Mouse (Mus musculus) heart, postnatal 25 days (tissue): ENCODE measurements around the gene Pds5b. TPM values are rescaled to one million over a fixed set of nuclear protein-coding genes. Genes with fewer than 3 reads are reported as not detected.
"Not testable (repeated sequence)": the region's sequence is repeated elsewhere in the genome, so short reads cannot be mapped to it uniquely, and the experiment has no call there.

Experiments
- DNase-seq: peaks from one replicate; pipeline ENCODE4 v3.0.0; 2022; ENCODE audit warnings: low spot score
- intact Hi-C: fragments of 180-260 bp; cut with DNase I; formaldehyde crosslinking; loops from one replicate; pipeline ENCODE4 v1.15.1; 2025
- total RNA-seq, 2 experiments: library from RNA; stranded (reverse); gene quantifications; 2 replicates each; pipeline ENCODE4 v1.2.3; 2021

Gene Pds5b
- total RNA-seq, 2 experiments from 2014 or later, result 15.7 to 18.0 TPM

DNA sequence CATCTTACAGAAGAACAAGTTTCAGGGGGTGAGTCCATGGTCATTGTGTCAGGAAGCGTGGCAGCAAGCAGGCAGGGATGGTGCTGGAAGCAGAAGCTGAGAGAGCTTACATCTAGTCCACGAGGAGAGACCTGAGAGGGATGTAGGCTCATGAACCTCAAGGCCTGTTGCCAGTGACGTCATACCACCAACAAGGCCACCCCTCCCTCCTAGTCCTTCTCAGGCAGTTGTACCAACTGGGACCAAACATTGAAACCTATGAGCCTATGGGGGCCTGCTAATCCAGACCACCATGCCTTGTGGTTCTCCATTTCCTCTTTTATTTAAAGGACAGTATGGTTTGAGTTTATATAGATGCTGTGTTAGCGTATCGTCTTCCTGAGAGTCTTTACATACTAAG is 143.2 kb downstream of the Pds5b start:
- intact Hi-C loops, result no loop called here
- no peak for DNase-seq

GRCm38 (mm10) chr5:150818041-150818440 is 144.5 kb downstream of the Pds5b start:
- intact Hi-C loops, result no loop called here
- DNase-seq, result no peak

- intact Hi-C loops, result no loop called here
- no peak for DNase-seq
These were observed 145.3 kb downstream of the Pds5b start for GRCm38 (mm10) chr5:150818886-150819285.

- intact Hi-C loops, result no loop called here
- no peak for DNase-seq
These were observed 146.0 kb downstream of the Pds5b start for GRCm38 (mm10) chr5:150819520-150819919.

- DNase-seq, result no peak
- intact Hi-C loops, result no loop called here
These were observed 147.6 kb downstream of the Pds5b start for GRCm38 (mm10) chr5:150821152-150821551.

- DNase-seq, result no peak
- intact Hi-C loops, result no loop called here
These were observed 149.2 kb downstream of the Pds5b start for GRCm38 (mm10) chr5:150822781-150823180.

- no peak for DNase-seq
- intact Hi-C loops, result no loop called here
These were observed 149.8 kb downstream of the Pds5b start for GRCm38 (mm10) chr5:150823361-150823760.

DNA sequence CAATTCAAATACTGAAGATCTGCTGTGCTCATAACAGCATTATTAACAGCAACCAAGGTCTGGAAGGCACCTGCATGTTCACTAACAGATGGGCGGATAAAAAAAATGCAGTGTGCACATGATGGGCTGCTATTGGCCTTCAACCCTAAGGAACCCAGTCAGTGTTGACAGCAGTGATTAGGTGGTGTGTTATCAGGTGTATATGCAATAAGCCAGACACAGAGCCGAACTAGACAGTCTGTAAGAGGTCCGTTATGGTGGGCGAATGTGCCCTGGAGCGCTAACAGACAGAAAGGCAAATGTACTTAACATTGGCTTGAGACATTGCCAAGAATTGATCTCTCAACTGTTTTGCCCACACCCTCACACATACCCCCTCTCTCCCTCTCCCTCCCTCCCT is 156.0 kb downstream of the Pds5b start:
- intact Hi-C loops, result no loop called here

DNA sequence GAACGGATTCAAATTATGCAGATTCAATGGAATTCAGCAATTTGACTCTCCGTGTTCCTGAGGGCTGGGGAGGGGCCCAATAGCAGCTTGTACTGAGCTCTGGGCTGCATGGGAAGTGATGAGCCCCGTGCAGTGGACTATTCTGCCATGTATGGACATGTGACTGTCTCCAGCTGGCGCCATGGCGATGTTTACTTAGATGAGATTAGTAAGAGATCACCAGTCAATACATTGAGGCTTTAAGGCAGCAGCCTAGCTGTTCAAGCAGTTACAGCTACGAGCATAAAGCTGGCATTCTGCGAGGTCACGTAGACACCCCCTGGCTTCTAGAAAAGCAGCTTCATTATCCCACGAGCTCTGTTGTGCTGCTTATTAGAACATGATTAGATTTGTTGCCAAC is 157.2 kb downstream of the Pds5b start:
- intact Hi-C loops, result no loop called here
- DNase-seq, result no peak

More for the DNA sequence above, 156.0 kb downstream of the Pds5b start:
- no peak for DNase-seq

GRCm38 (mm10) chr5:150836782-150837181 is 163.2 kb downstream of the Pds5b start:
- intact Hi-C loops, result no loop called here
- no peak for DNase-seq

DNA sequence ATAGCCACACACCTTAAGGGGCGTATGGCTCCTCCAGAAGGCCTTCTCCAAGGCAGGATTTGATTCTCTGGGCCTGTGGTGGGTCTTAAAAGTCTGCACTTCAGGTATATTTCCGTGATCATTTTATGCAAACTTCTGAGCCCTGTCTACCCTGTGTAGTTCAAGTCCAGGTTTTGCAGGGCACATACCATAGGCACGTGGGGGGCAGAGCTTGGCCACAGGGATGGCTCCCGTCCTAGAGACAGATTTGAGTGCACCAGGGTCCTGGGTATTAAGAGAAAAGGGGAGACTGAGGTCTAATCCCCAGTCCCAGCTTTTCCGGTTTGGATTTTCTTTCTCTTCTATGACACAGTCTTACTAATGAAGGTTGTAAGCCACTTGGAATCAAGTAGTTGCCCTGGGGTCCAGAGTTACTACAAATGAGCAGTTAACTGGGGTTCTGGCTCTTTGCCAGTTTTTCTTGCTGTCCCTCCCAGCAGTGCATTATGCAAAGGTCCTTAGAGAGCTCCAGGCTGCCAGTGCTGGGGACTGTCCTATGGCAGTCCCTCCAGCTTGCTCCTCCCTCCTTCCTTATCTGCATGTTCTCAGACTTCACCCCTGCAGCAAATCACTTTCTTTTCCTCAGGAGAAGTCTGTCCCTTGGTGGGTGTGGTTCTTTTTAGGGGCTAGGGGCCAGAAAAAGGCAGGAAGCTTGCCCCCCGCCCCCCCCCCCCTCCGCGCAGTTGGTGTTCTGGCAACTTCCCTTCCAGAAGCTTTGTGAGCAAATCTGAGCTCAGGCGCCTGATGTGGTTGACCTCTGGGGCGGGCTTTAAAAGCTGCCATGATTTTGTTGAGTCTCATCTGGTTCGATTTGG is 166.4 kb downstream of the Pds5b start:
- DNase-seq, result peak; percentile 20
- intact Hi-C loops, result no loop called here

GRCm38 (mm10) chr5:150840596-150840995 is 167.1 kb downstream of the Pds5b start:
- intact Hi-C loops, result no loop called here
- peak; percentile 1 for DNase-seq

GRCm38 (mm10) chr5:150845961-150846360 is 172.4 kb downstream of the Pds5b start:
- no peak for DNase-seq
- intact Hi-C loops, result no loop called here

DNA sequence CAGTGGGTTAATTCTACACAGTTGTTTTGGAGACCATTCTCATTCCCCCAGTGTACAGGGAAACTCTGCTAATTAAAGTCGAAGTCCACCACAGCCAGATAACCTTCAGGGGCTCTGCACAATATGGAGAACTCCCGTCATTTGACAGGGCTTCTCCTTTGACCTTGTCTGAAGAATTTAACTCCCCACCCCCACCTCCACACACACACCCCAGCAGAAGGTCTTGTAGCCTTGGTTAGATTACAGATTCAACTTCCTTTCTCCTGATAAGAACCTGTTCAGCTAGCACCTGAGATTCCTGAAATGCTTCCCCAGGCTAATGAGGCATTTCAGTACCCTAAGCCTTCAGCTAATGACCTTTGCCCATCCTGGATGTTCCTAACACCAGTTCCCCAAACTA is 177.3 kb downstream of the Pds5b start:
- intact Hi-C loops, result no loop called here
- no peak for DNase-seq

GRCm38 (mm10) chr5:150852097-150852496 is 178.6 kb downstream of the Pds5b start:
- intact Hi-C loops, DNase-seq: not testable (repeated sequence)

GRCm38 (mm10) chr5:150854506-150854905 is 181.0 kb downstream of the Pds5b start:
- no peak for DNase-seq
- intact Hi-C loops, result no loop called here

DNA sequence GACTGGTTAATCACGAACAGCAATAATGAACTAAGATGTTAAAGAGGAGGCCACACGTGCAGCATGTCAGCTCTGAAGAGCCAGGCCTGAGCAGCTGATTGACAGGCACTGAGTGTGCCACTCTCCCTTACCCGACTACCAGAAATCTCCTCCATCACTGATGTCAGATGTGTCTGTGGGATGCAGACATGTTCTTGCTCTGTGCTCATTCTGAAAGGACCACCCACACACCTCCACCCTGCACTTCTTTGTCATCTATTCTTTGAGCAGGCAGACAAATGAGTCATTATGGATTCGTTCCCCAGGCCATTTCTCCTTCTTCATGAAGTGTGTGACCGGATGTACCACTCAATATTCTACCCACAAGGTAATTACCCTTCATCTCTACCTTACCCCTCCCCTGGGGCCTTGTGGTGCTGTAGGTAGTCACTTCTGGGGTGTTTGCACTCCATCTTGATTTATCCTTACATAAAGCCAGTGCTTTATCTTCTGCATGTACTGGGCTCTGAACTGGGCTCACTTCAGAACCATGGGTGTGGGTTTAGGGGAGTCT is 186.2 kb downstream of the Pds5b start:
- no peak for DNase-seq
- intact Hi-C loops, result no loop called here

Other genes starting within 250 kb of the Pds5b start
- not detected for gene Zar1l, start 155.6 kb upstream of the Pds5b start, total RNA-seq
- gene Brca2, start 151.1 kb upstream of the Pds5b start, total RNA-seq, result 1 to 10 TPM; 2.5 to 2.8 TPM
- 1 to 10 TPM; 3.1 TPM for gene N4bp2l1, start 76.6 kb upstream of the Pds5b start, total RNA-seq
- gene N4bp2l2, start 7.6 kb upstream of the Pds5b start, total RNA-seq, result 10 to 100 TPM; 41.8 to 44.1 TPM